Mouse (Mus musculus) layer of hippocampus, postnatal 36 days (tissue): Measurements from ENCODE around the gene Irf4. TPM values are rescaled to one million over a fixed set of nuclear protein-coding genes. Genes with fewer than 3 reads are reported as not detected.

Experiments used
- DNase-seq, 2 experiments: peaks; one replicate each; pipeline ENCODE4 v3.0.0; 2022
- total RNA-seq, 2 experiments: library from RNA; stranded (reverse); gene quantifications; 2 replicates each; pipeline ENCODE4 v1.2.3; 2021

Gene Irf4
- total RNA-seq, 2 experiments from 2014 or later = 0.12 to 0.48 TPM

- DNase-seq = no peak
These were observed 7.9 kb upstream of the Irf4 start for GRCm38 (mm10) chr13:30741172-30741571.

- no peak for DNase-seq
These were observed 6.5 kb upstream of the Irf4 start for GRCm38 (mm10) chr13:30742411-30742970.

- DNase-seq = no peak
These were observed 3.9 kb upstream of the Irf4 start for GRCm38 (mm10) chr13:30745121-30745520.

DNA sequence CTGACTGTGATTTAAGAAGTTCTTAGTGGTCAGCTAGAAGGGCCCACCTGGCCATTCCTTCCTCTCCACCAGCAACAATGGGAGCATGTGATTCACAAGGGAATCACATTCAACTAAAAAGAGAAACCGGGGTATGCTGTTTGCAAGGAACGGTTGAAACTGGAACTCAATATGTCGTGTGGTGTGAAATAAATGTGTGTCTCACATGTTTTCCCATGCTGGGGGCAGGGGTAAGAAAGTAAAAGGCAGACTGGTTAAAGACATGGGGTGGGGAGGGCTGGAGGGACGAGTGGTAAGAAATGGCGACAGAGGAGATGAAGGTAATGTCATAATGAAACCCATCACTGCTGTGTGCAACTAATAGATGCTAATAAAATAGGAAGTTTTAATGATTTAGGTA, 2.0 kb upstream of the Irf4 start:
- DNase-seq = no peak

GRCm38 (mm10) chr13:30747504-30747903, 1.5 kb upstream of the Irf4 start:
- DNase-seq = no peak

GRCm38 (mm10) chr13:30748321-30748720, 705 bp upstream of the Irf4 start:
- no peak for DNase-seq

DNA sequence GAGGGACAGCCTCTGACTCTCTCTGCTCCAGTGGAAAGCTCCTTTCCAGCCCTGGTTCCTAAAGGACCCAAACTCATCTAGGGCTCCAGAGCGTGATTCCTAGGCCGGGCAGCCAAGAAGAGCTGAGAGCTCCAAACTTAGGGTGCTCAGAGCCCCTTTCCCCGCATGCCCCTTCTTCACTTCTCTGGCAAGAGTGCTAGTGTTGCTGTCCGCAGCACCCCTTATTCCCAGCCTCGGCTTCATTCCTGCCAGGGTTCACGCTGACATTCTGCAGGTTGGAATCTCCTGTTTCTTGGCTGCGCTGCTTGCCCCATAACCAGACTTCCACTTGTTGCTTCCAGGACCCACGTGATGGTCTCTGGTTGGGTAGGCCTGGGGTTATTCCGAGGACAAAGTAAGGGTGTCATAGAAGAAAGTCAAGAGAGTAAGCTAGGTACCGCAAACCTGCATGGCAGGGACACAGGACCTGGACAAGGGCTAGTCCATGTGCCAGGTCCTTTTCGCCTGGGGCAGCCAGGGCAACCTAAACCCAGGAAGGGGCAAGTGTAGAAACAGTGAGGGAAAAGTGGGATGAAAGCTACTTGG, 623 bp downstream of the Irf4 start:
- no peak for DNase-seq

DNA sequence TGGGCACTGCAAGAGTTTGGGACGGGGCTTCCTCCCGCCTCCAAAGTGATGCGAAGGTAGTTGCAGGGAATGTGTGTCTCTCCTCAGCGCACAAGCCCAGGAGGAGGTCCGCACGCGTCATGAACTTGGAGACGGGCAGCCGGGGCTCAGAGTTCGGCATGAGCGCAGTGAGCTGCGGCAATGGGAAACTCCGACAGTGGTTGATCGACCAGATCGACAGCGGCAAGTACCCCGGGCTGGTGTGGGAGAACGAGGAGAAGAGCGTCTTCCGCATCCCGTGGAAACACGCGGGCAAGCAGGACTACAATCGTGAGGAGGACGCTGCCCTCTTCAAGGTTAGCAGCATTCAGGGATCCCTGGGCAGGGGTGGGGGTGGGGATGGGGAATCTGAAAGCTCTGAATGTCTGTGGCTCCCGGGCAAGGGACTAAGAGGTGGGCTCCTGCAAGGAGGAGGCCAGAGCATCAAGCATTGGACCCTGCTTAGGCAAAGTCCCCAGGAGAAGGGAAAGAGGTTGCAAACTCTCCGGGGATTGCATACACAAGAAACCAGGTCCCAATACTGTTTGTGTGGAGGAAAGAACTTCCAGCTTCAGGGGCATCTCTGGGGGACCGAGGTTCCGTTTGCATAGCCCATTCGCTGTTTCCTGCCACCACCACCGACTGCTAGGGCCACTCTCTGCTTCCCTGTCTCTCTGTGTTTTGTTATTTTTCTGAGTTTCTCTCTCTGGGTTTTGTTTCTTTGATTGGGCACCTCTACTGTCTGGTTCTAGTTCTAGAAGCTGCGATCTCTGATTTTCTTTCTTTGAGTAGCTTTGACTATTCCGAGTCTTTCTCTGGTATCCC, 1.7 kb downstream of the Irf4 start:
- no peak for DNase-seq

- no peak for DNase-seq
These were observed 2.2 kb downstream of the Irf4 start for GRCm38 (mm10) chr13:30751304-30751580.

DNA sequence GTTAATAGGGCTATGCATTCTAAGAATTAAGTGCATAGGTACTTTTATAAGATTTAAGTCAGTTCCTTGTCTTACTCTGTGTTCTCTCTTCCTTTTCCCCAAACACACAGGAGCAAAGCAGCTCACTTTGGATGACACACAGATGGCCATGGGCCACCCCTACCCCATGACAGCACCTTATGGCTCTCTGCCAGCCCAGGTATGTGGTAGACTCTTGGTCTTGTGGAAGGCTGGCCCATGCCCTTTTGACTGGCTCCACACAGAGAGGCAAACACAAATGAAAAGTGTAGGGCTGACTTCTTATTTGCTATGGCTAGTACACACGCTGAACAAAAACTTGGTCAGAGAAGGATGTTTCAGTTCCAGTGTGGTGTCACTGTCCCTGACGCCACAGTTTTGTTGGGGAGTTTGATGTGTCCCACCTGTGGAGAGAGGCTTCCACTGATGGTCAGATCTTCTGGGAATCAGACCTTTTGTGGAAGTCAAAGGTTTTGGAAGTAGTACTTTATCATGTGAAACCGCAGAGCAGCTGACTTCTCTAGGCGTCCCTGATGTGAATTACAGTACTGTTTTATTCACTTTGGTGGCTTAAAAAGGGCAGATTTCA, 3.7 kb downstream of the Irf4 start:
- no peak for DNase-seq

- DNase-seq = no peak
These were observed 4.4 kb downstream of the Irf4 start for GRCm38 (mm10) chr13:30753441-30753840.

- no peak for DNase-seq
These were observed 5.0 kb downstream of the Irf4 start for GRCm38 (mm10) chr13:30754066-30754465.

DNA sequence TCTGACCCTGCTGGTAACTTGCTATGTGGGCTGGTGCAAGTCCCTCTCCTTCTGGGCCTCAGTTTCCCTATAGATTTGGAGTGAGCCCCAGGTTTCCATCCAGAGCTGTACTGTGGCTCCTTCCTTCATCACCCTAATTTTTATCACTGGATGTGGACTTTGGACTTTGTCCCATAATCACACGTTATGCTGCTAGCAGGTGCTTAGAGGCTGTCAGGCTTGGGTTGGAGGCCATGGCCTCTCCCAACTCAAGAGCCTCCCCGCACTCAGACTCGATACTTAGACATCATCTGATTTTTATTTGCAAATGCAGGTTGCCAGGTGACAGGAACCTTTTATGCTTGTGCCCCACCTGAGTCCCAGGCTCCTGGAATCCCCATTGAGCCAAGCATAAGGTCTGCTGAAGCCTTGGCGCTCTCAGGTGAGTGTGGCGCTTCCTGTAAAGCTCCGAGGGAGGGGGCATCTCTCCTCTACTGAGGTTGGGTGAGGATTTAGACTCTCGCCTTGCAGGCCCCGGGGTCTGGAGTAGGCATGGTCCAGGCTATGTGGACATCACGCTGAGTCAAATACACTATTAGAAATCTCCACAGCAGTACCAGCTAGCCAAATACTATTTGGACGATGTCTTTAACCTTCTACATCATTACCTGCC, 5.9 kb downstream of the Irf4 start:
- DNase-seq = no peak

GRCm38 (mm10) chr13:30755577-30755976, 6.6 kb downstream of the Irf4 start:
- no peak for DNase-seq

GRCm38 (mm10) chr13:30755998-30756639, 7.1 kb downstream of the Irf4 start:
- no peak for DNase-seq

- no peak for DNase-seq
These were observed 8.4 kb downstream of the Irf4 start for GRCm38 (mm10) chr13:30757264-30757900.

- DNase-seq = no peak
These were observed 9.9 kb downstream of the Irf4 start for GRCm38 (mm10) chr13:30758789-30759381.

DNA sequence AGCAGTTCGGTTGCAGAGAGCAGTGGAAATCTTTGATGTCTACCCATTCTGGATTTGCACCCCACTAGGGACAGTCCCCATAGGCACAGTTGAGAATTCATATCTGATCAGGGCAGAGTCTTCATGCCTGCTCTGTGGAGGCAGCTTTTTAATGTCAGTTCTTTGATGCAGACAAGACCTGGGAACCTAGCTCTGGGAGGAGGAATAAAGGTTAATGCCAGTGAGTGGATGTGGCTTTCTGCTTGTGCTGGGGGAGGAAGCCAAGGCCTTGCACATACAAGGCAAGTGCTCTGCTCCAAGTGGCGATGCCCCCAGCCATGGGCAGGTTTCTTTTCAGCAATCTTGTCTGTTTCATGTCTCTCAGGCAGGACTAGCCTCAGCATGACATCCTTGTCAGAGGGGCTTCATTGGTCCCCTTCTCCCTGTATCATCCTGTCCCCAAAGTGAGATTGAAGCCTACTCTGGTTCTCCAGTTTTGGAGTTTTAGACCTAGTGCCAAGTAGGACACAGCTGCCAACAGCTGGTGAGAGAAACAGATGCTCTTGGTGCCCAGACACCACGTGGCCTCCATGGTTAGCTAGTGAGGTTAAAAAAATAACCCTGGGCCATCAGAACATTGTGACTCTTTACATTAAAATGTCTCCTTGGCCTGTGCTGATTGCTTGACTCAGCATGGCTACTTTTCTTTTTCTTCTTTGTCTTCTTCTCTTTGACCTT, 11.5 kb downstream of the Irf4 start:
- DNase-seq = no peak

DNA sequence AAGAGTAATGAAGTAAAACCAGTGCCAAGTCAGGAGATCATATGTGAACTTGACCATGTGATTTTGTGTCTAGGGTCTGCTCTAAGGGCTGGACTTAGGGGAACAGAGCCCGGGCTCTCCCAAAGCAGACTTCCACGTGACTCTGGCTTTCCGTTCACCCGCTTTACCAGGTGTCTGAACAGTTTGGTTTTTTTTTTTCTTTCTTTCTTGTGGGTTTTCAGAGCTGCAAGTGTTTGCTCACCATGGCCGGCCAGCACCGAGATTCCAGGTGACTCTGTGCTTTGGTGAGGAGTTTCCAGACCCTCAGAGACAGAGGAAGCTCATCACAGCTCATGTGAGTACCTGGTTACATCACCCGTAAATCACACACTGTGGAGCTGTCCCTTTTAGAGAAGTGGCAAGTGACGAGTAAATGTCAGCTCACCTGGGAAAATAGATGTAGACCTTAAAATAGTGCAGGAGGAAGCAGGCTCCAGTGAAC, 12.2 kb downstream of the Irf4 start:
- DNase-seq = no peak

DNA sequence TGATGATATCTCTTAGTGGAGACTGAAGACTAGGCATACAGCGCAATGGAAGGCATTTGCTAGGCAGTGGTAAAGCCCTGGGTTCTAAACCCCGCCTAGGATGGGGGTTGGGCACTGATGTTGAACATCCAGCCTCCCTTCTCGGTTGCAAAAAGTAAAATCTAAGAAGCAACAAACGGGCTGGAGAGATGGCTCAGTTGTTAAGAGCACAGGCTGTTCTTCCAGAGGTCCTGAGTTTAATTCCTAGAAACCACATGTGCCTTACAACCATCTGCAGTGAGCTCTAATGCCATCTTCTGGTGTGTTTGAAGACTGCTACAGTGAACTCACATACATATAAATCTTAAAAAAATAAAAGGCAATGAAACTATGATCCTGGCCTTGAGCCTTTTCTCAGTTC, 13.2 kb downstream of the Irf4 start:
- DNase-seq = no peak
